Mouse (Mus musculus) cerebellum, adult 2 months (tissue): ENCODE measurements around the gene Nr2e3.

Experiments
- CTCF ChIP-seq: fragments of 200-500 bp; IDR thresholded peaks from 2 replicates; pipeline ENCODE4 v1.5.1; 2011; ENCODE audit warnings: low read depth, mild to moderate bottlenecking, control low read depth, low read length, moderate library complexity, borderline replicate concordance; ENCODE audit not compliant: insufficient read depth
- POLR2A ChIP-seq: fragments of 200-500 bp; IDR thresholded peaks from 2 replicates; pipeline ENCODE4 v1.6.1; 2011; ENCODE audit warnings: low read length, control low read depth, borderline replicate concordance; ENCODE audit not compliant: insufficient read depth

DNA sequence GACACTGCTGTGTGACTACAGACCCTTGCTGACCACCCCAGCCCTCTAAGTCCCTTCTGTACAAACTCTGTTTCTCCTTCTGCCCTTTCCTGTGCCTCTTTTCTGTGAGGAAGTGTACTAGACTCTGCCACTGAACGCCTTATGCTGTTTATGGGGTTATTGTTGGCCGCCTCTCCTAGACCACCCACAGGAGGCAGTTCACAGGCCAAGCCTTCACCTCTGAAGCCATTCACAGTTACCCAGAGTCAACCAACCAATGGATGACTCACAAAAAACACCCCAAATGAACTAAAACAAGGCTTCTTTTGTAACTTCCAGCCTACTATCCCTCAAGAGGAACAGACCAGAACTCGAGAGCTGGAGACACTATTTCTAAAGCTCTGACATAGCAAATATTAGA is 41.0 kb upstream of the Nr2e3 start:
- TF ChIP-seq CTCF (no peak), POLR2A (no peak)
